Mouse (Mus musculus) embryo, embryonic 10.5 days (tissue): ENCODE measurements around the gene Stk39.
A peak's percentile ranks its signal among the peaks of the same experiment; 100 is the strongest.

Experiments
- DNase-seq: peaks from one replicate; pipeline ENCODE4 v3.0.0-alpha.2; 2015; ENCODE audit warnings: low spot score

The Stk39 gene

DNA sequence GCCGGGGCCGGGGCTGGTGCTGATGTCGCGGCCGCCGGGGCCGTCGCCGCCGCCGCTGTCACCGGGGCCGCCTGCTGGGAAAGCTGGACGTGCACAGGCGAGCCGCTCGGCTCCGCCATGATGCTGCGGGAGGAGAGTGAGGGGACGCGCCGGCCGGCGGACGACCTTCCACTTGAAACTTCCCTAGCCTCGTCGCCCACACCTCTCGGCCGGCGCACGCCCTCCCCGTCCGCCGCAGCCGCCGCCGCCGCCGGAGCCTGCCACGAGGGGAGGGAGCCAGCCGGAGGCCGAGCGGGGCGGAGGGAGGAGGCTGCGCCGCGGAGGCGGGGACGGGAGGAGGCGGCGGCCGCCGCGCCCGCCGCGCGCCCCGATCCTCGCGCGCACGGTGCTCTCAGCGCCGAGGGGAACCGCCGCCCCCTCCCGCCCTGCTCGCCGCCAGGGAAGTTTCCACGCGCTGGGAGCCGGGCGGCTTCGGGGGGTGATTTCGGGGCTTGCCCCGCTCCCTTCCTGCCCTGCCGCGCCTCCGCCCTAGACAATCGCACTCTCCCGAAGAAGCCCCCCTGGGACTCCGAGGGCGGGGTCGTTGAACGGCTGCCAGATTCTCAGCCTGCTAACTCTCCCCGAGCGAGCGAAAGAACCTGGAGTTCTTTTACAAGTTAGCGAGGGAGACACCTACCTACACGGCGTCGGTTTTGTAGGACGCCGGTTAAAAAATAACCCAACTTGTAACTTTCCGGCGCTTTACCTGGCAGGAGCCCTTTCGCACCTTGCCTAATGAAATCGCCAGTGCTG is at the start of gene Stk39:
Gene Stk39 (minus strand): TSS at position 510 of the 792 bp plus-strand sequence.
- peak; percentile 85 for DNase-seq

DNA sequence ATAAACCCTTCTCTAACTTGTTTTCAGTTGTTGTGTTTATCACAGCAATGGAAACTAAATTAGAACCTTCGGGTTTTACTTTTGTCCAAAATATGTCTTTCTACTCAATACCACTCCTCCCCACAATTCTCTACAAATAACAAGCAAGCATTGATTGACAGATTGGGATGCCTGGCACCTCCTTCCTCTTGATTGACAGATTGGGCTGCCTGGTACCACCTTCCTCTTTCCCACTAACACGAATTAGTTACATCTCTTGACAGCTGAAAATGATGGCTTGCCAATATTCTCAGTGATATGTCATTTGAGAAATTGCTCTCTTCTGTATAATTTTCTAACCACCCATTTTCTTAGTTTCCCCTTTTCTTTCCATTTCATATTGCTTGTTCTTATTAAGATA is 43.3 kb upstream of the Stk39 start:
- DNase-seq, result no peak

DNA sequence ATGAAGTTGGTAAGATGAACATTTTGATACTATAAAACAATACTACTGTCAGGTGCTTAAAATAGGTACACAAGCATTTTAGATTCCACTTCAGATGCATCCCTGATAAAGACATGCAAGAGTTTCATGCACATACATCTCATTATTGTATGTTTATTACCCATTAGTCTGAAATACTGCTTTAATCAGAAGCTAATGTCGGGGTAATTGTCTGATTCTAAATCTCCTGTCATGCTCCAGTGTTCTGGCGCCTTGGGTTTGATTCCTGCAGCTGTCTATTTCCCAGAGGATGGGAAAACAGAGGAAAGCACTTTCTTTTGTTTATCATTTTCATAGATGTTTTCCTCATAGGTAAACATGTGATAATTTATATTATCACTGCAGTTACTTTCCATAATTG is 31.1 kb upstream of the Stk39 start:
- no peak for DNase-seq

DNA sequence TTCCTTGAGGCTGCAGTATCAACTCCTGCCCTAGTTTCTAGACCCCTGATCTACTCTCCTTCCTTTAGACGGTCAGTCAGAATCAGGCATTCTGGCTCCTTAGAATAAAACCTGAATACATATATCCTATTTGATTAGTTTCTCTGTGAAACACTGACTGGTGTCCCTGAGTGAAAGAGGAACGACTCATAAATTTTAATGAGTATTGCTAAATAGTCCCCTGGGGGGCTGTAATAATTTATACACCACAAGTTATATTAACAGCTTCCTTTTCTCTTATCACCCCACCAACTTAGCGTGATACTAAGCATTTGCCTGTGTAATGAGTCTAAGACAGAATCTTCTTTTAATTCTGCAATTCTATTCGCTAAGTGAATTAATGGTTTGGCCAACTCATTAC is 30.7 kb upstream of the Stk39 start:
- no peak for DNase-seq

DNA sequence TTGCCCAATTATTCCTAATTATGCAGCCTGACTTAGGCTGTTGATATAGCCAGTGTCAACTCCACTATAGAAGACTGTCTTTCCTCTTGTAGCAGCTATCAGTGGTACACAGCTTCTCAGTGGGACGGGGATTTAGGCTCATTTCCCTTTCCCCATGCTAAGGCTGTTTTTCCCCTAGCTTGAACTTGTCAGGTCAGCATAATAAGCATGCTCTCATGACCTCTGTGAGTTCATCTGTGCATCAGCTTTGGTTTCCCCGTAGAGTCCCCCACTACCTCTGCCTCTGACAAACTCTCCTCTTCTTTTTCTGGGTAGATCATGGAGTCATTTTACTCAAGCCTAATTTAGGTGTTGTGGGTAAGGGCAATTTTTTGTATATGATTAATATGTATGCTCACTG is 30.2 kb upstream of the Stk39 start:
- DNase-seq, result peak; percentile 23

DNA sequence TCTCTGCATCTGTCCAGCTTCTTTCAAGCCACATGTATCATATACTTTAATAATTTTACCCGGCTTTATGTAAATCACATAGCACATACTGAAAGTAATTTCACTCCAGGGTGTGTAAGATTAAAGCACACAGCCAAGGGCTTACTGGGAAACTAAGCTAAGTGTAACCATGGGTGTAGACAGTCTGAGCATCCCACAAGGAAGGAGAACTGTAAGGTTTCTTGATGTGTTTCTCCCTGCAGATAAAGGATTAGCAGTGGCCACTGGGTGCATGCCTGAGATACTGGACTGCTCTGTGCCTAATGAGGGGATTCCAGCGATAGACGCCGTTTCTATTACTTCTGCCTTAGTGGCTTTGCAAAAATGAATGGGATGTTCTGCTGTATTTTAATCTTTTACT is 14.2 kb upstream of the Stk39 start:
- no peak for DNase-seq

DNA sequence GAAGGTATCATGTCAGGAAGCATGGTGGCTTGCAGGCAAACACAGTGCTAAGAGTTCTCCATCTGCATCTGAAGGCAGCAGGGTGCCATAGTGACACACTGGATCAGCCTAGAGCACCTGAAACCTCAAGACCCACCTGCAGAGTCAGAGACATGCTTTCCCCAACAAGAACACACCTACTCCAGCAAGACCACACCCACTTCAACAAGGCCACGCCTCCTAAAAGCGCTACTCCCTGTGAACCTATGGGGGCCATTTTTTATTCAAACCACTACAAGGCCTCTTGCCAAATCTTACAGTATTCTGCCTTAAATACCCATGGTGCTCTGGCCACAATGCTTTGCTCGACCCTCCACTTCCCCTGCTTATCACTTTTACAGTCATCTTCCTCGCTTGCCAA is 13.1 kb upstream of the Stk39 start:
- no peak for DNase-seq

DNA sequence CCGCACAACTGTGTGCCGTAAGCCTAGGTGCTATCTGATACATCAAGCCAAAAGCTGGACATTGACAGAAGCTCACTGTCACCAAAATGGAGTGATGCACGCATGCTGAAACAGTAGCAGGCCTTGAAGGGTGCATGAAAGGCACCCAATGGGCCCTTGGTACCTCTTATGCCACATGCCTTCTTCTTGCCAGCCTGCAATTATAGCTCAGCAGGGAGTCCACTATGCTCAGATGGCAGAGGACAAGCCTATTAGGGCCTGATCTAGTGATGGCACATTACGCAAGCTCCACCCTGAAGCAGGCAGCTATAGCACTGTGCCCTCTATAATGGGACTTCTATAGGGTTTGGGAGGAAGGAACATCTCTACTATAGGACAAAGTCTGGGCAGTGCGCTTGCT is 10.8 kb upstream of the Stk39 start:
- no peak for DNase-seq

DNA sequence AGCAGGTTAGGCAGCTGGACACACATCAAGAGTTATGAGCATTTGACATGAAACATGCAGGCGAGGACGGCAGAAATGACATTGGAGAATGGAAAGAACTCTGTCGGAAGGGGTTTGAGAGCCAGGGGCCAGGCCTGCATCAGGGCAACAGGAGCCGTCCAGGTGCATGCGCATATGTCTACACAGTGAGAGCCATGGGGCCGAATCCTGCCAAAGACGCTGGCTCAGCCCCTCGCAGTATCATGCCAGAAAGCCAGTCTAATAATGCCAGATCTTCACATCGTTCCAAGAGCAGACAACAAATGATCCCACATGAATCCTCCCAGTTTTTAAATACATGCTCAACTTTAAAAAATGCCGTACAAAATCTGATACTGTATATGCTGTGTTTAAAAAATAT is 7.8 kb upstream of the Stk39 start:
- DNase-seq, result no peak

DNA sequence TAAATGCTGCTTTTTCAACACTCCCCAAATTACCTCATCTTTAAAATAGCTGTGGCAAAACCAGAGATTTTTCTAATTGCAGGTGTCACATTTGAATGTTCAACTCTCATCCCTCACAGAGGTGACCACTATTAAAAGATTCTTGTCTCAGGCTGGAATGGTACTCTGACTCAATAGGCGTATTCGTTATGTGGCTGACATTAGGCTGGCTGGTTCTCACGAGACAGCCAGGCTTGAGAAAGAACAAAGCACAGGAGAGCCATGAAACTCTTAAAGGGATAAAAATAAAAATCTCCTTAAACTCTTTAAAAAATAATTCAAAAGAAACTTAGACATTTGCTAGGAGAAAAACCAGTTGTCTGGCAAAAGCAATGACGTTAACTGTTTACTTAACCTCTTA is 853 bp upstream of the Stk39 start:
- peak; percentile 37 for DNase-seq

DNA sequence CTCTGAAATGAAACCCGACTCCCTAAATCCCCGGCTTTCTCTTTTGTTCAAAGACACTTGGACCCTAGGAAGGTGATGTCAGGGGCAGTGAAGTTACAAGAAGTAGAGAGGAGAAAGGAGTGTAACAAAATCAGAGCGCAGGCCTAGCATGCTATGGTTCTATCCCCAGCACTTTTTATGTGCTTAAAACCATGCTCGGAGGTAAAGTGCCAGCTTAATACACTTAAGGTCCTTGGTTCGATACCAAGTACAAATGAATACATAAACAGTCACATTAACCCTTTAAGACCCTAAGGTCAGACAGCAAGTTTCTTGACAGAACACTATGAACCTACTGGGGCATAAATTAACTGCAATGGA is 463 bp upstream of the Stk39 start:
- DNase-seq, result no peak

DNA sequence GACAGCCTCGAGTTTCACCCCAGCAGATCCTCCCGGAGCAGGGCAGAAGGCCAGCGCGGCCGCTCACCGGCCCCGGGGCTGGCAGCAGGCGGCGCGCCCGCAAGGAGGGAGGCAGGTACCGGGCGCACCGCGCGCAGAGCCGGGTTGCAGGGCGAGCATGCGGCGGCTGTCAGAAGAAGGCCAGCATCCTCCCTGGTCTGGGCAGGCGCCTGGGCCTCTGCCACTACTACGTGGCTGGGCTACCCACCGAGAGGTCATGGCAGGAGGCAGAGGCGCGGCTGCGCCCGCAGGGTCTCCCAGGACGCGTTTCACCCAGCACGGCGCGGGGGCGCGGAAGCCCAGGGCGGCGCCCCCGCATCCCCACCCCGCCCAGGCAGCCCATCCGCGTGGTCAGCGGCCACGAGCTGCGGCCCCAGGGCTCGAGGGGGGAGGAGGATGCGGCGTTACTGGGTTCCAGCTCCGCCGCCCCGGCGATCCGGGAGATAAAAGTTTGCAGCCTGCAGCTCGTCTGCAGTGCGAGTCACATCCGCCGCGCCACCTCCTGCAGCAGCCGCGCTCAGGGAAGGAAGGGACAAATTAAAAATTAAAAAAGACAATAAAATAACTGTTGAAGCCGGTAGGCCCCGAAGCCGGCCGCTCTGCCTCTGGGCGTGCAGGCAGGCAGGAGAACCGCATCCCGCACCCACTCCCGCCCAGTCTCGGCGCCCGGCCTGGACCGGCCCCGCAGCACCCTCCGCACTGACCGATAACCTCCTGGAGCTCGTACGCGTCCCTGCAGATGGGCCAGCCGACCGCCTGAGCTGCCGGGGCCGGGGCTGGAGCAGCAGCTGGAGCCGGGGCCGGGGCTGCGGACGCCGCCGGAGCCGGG is 943 bp downstream of the Stk39 start:
- peak; percentile 75 for DNase-seq

DNA sequence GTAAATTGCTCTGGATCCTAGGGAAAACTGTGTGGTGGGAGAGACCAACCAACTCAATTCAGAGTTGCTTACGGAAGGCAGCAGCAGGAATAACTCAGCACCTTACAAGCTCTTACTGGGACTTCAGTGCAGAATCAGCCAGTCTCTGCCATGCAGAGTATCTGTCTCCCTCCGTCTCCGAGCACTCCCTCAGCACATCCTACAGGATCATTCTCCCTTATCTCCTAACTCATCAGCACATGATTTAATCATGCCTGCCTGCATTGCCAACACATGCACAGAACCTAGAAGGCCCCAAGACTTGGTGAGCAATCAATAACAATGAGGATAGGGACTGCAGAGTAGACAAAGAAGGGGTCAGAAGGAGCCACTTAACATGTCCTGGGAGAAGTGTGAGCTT is 2.6 kb downstream of the Stk39 start:
- no peak for DNase-seq

DNA sequence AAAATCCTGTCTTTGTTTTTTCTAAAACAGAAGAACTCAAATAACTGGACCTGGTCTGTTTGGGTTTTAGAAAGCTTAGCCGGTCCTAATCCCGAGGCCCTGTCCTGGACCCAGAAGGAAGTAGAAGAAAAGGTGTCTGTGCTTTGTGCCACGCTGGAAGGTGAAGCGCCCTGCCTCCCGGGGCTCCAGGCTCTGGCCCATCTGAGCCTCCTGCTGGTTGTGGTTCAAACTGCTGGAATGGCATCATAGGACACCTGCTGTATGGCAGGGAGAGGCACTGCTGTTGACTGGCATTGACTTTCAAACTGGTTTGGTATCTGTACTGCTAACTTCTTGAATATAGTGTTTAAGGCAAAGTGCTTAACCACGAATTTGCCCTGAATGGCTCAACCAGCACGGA is 3.4 kb downstream of the Stk39 start:
- peak; percentile 34 for DNase-seq

DNA sequence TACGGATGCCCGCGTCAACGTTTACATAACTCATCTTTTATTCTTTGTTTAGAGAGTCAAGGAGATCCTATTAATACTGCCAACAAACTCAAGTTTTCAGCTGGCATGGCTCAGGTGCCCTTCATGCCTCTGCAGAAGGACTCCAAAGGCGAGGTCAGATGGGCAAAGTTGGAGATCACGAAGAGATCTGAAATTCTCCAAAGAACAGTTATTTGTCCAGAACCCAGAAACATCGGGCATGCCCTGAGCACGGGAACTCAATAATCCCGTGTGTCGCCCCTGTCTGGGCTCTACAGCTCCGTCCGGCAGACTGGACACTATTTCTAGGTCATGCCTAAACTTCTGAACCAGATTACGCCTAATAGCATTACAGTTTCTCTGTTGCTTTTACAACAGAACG is 3.8 kb downstream of the Stk39 start:
- no peak for DNase-seq

DNA sequence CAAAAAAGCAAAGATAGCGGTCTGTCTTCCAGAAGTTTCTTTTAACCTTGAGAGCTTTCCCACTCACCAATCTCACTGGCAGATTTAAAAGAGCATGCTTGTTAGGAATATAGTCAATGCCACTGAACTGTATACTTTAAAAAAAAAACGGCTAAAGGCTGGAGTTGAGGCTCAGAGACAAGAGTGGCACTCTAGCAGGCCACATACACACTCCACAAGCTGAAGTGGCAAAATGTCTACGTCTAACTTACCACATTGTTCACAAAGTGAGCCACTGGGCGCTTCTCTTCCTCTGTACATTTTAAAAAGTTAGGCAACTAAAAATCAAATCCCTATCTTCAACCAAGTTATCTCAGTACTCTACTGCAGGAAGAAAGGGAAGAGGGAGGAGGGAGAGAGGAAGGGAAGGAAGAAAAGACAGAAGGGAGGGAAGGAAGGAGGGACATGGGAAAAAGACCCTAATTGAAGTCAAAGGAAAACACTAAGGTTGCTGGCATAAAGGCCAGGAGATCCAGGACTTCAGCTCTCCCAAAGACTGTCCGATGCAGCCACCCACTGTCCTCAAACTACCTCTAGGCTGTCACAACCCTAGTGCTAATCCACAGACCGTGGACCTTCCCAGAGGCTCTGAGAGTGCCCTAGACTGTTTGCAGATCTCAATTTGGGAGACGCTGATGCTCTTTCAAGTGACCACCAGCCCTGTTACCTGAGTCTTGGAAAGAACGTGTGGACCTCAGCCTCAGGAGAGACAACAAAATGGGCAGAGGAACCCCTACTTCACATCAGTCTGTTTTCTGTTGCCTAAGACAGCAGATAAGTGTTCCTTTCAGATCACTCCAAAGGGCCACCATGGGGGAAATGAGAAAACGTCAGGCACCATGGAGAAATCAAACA is 4.7 kb downstream of the Stk39 start:
- DNase-seq, result no peak

DNA sequence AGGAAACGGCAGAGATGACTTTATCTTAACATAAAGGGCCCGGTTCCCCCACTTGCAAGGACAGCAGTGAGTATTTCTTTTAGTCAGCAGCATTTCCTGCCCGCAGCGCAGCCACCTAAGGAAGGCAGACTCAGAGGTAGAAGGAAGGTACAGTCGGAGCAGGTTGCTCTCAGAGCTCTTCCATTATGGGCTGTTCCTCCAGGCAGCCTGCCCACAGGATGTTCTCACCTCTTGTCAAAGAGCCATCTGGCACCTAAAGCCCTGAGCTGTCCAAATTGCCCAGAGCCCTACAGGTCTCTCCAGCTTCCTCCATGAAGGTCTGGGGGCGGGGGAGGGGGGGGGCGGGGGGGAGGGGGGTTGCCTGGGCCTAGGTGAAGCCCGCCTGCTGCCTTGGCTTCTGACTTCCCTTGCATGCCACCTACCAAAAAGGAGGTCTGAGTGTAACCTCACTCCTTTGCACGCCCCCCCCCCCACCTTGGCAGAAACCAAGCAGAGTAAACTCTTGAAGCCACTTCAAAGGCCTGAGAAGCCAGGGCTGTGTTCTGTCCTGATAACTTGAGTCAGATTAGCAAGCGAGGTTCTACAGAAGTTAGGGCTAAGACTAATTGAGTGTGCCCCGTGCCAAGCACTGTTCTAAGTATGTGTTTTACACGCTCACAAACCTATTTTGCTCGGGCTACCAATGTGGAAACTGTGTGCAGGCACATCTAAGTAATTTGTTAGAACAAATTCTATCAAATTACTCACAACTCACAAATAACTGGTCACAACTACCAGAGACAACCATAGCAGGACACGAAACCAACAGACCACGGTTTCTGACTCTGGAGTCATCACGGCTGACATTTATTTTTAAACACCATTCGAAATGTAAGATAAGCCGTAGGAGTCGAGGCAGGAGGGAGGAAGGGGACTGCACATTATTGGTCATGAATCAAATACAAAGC is 5.7 kb downstream of the Stk39 start:
- no peak for DNase-seq

DNA sequence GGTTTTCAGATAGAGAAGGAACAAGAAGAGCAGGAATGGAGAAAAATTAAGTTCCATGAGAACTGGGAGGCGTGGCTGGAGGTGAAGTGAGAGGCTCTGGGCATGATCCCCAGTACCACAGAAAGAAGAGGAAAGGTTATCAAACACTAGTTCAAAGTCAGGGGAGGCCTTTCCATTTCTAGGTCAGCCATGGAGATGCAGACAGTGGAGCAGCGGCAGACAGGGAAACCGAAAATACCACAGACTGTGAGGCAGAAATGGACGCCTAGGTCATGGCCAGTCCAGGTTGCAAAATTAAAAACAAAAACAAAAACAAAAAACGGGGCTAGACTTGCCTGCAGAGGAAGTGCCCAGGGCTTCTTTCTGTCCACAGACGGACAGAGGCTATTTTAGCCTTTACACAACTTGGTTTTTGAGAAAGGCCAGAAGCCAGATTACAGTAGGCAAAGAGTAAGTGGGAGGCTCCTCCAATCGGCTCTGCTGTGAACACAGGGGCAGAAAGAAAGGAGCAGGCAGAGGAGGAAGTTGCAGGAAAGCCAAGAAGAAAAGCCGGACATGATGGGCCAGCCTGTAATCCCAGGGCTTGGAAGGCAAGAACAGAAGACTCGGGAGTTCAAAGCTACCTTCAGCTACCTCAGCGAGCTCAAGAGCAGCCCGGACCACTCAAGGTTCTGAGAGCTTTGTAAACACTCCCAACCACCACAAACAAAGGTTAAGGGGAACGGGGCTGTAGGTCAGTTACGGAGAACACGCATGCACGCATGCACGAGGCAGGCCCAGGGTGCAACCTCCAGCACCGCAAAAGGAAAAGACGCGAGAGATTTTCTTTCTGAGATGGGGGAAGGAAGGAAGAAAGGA is 6.6 kb downstream of the Stk39 start:
- no peak for DNase-seq

DNA sequence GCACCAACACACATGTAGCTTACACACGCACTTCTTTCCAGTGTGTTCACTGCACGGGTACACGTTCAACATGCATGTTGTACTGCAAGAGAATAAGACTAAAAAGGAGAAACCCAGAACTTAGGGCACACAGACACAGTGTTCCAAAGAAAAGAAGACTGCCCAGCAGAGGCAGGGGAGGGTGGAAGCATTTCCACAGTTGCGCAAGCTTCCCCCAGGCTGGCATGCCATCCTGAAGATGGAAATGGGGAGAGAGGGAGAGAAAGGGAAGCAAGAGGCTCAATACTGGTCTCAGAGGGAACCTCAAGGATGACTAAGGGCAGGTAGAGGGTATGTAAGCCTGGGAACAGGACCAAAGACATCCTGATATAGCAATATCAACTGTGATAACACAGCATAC is 7.6 kb downstream of the Stk39 start:
- DNase-seq, result no peak

DNA sequence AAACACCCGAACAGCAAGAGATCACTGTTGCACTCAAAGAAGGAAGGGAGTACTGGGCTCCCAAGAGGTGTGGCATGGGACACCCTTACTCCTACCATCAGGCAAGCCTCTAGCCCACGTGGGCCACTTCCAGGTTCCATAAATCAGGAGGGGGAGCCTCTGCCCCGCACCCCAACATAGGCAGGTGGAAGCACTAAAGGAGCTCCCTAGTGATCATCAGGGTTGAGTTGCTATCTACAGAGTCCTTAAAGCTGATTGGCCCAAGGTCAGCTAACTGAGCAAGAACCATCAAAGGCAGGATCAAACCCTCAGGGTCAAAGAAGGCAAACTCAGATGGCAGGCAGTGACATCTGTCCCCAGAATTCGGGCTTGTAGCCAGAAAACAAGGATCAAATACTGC is 8.3 kb downstream of the Stk39 start:
- no peak for DNase-seq
